Mouse (Mus musculus): ENCODE results near the gene Defa36.
"Not testable (repeated sequence)": the region's sequence is repeated elsewhere in the genome, so short reads cannot be mapped to it uniquely, and the experiment has no call there.

GRCm38 (mm10) chr8:21427111-21427510 is at the start of gene Defa36:
- not testable (repeated sequence) for TF ChIP-seq CTCF, EP300 (IDR thresholded peaks at IDR 0.05; ENCODE audit: low read depth)

Measured in liver, embryonic 14.5 days (tissue).